Mouse (Mus musculus) natural killer cell, adult 2 months (primary cell): ENCODE results near the gene Nepro.

ENCODE experiments used
- DNase-seq, 2 experiments: peaks; one replicate each; pipeline ENCODE4 v3.0.0; 2022; ENCODE audit warnings: low spot score in 2 of 2

Gene Nepro

DNA sequence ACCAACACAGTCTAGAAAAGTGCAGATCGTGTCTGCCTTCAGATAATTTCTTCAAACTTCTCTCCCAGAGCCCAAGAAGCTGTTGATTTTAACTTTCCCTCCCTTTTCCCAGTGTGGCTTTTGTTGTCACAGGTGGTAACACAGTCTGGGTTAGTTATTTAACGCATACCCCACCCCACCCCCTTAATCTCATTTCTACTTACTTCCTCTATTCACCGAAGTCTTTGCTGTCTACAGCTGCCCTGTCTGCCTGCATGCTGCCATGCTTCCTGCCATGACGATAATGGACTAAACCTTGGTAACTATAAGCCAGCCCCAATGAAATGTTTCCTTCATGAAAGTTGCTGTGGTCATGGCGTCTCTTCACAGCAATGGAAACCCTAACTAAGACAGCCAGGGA, 21.8 kb upstream of the Nepro start:
- DNase-seq, result no peak

DNA sequence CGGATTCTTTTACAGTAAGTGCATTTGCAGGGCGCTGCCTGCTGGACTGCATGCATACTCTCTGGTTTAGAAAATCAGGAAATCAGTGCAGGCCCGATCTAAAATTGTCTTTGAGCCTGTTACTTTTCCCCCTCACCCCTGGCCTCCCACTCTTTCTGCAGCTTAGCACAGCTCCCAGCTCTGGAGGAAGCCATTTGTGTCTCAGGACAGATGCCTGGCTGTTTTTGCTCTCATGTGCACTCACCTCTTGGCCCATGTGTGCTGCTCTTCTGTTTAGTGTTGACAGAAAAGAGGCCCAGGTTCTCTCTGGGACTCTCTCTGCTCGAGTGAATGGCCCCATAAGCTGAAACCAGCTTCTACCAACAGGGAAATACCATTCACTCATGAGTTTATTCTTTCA, 20.6 kb upstream of the Nepro start:
- no peak for DNase-seq

DNA sequence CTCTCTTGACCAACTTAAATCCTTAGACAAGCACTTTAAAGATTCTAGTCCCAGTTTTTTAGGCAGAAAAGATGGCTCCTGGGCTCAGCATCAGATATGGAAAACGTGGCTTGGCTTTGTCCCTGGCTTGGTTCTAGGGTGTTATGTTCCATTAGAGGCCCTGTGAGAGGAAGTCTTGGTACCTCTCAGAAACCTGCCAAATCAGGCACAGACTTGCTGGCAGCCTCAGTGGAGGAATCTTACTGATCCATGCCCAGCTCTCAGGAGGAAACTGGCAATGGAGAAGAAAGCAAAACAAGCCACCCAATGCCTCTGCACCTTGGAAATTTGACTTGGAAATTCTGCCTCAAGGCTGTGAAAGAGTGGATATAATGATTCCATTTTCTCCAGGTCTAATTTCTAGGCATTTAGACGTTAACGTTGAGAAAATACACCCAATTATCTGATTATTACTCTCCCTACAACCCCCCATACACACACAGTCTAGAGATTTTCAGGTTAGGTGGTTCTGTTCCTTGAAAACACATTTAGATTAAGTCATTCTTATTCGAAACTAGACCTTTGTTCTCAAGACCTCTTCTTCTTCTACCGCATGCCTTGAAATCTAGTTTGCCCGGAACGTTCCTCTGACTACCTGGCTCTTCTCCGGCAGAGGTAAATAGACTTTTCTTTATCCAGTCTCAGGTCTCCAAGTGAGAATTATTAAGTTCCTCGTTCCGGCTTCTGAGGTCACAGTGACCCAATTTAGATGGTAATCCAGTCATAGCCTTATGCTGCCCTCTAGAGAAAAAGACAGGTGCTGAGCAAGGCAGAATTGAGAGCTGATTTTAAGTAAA, 7.6 kb upstream of the Nepro start:
- DNase-seq, result no peak

DNA sequence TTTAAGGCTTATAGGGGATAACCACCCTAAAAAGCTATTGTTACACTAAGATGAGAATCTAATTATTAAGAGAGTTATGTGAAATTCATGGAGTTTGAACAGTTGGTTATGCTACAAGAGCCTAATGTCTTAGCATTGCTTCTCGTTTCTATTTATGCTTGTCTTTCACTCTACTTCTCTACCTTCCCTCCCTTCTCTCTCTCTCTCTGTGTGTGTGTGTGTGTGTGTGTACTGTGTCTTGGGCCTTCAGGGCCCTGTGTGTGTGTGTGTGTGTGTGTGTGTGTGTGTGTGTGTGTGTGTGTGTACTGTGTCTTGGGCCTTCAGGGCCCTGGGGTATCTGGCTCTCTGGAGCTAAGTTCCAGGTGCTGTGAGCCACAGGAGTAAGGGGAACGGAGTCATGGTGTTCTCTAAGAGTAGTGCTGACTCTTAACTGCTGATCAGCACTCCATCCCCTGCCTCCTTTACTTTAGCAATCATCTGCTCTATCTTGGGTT, 6.9 kb upstream of the Nepro start:
- DNase-seq, result no peak

DNA sequence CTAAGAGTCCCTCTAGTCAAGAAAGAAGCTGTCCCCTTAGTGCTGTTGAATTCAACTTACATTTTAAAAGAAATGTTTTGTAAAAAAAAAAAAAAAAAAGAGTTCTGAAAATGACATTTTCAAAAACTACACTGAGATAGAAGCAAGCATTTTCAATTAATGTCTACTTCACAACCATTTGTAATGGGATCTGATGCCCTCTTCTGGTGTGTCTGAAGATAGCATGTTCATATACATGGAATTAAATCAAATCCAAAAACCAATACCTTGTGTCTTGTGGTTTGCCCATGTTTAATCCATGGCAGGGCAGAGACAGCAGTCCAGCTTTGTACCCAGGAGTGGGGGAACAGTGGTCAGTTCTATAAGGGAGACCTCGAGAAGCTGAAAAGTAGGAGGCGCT, 6.3 kb upstream of the Nepro start:
- no peak for DNase-seq

DNA sequence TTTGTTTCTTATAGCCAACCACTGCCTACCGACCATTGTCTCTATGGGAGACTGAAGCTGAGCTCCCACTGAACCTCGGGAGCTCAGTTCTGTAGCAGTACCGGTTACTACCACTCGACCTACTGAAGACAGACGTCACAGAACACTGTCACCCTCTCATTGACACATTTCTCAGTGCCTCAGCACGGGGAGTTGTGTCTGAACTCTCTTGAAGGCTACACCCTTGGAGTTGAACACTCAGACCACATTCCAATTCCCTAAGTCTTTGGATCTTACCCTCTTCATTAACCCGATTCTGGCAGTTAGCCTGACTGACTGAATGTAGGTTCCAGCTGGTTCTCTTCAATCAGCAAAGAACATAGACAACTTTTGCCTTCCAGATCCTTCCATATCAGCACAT, 4.8 kb upstream of the Nepro start:
- DNase-seq, result no peak

DNA sequence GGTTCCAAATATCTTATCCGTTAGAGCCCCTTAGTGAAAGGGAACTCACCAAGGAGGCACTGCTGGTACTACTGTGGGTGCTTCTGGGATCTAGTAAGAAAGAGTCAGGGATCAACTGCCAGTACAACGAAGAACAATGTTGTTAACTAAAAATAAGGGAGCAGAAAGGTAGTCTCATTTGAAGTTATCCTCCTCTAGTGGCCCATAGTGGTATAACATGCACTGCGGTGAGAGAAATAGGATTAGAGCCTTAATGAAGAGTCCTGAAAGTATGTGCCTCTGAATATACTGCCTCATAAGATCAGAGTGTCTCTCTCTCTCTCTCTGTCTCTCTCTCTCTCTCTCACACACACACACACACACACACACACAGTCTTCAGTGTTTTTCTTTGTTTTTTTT, 3.6 kb upstream of the Nepro start:
- DNase-seq, result no peak

DNA sequence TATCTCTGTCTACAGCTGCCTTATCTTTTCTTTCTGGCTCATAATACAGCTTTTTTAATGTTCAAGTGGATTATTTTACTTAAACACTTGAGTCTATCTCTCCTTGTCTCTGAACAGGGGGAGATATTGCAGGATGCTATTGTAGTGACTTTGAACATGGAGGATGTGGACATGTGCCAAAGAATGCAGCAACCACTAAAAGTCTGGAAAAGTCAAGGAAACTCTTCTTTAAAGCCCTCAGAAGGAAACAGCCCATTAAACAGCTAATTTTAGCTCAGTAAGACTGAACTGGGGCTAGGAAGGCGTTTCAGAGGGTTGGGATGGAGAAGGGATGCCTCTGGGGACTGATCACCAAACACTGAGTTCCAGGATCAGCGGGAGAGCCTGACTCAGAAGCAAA, 1.4 kb upstream of the Nepro start:
- DNase-seq, result no peak

DNA sequence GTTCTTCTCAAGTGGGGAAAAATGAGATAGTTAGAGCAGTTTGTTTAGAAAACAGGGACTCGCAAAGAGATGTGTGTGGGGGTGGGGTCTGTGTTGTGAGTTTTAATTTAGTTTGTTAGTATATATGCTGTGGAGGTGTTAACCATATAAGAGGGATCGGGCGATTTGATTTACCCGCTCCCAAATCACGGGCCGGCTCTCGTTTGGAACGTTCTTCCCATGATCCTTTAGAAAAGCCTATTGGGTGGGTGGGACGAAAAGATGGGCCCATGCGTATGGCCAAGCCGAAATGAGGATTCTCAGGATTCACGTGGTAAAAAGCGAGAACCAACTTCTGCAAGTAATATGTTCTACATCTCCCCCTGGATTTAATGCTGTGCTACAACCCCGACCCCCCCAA, 746 bp downstream of the Nepro start:
- no peak for DNase-seq

DNA sequence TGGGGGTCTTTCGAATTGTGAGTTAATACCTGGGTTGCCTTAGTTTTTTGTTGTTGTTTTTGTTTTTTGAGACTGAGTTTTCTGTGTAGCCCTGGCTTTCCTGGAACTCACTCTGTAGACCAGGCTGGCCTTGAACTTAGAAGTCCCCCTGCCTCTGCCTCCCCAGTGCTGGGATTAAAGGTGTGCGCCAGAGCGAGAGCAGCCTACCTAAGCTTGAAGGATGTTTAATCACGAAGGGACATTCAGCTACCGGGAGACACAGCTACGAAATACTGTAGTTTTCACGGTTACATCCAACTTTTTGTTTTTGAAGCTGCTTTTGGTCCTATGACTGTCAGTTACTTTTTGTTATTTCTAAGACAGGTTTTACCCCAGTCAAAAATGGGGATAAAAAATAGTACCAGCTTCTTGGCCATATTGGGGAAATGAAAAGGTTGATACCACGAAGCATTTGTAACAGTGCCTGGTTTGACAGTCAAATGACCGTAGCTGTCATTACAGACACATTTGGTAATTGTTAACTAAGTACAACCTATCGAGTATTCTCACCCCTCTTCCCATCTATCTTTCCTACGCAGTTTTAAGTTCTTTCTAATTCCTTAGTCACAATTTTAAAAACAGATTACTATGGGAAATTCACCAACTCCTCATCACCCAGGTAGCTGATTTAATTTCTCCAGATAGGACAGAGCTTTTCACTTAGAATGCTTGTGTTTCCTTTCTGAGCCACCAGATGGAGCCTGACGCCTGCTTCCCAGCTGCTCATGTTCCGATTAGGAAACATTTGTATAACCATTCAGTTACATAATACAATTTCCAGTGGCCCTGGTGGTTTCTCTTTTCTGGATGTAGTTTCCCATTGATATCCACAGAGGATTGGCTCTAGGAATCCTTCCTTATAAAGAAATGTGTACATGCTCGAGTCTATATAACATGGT, 1.5 kb downstream of the Nepro start:
- DNase-seq, result peak; percentile 53 to 62

DNA sequence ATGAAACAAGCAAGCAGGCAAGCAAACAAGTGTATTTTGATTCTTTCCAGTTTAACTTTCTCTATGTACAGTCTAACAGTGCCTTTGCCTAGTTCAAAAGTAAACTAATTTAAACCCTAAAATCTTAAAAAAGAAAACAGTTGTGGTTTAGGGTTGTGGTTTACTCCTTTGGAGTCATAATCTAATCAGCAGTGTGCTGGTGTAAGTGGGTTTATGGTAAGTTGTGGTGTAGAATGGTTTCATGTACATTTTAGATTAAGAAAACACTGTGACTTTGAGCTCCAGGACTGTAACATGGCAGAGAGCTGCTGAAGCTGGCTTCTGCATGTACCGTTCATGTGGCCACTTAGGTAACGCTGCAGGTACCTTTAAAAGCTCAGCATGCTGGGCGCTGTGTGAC, 3.4 kb downstream of the Nepro start:
- DNase-seq, result no peak

DNA sequence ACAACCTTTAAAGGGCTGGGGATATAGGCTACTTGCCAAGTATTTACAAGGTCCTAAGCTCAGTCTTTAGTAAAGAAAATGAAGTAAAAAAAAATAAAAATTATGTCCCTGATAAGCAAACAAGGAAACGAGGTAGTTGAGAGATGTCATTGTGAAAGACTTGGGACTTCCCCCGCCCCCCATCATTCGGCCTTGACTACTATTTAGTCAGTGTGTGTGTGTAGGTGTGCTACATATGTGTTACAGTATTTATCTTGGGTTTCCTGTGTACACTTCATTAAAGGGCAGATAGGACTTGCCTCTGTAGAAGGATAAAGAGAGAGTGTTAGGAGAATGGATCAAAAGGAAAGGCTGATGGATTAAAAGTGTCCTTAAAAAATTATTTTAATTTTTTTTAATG, 10.0 kb downstream of the Nepro start:
- DNase-seq, result no peak

DNA sequence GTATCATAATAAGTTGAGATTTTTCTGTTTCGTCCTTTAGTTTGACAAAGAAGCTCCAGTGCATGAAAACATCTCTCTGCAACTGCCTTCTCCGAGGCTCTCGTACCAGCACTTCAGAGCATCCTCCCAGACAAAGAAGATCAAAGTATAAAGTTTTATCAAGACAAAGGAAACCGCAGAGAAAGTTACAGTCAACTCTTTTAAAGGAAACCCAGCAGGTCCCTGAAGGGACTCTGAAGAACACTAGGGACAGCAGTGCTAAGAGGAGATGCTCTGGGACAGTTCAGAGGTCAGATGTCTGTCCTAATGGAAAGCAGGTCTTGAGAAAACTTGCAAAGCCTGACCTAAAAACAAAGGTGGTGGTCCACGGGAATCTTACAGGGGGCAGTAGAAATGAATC, 11.6 kb downstream of the Nepro start:
- DNase-seq, result no peak

DNA sequence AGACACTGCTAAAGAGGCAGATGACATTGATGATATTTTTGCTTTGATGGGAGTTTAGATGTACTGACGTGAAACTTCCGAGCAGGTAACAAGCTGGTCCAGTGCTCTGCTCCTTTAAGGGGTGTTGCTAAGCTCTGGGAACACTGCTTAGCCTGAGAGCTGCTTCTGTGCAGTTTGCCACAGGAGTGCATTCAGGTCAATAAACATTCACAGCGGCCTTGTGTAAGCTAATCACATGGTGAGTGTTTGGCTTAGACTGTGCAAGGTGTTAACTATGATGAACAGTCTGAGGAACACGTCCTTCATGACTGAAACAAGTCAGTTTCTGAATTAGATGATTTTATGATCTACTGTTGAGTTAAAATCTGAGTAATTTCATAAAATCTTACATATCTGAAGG, 12.0 kb downstream of the Nepro start:
- no peak for DNase-seq

DNA sequence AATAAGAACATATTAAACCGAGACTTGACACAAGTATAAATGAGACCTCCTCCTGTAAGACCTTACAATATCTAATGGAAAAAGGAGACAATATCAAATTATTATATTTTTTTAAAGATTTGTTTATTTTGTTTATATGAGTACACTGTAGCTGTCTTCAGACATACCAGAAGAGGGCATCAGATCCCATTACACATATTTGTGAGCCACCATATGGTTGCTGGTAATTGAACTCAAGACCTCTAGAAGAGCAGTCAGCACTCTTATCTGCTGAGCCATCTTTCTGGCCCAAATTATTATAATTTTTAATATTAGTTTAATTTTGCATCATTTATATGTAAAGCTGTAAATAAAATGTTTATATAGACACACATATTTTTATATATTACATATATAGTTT, 18.7 kb downstream of the Nepro start:
- no peak for DNase-seq

DNA sequence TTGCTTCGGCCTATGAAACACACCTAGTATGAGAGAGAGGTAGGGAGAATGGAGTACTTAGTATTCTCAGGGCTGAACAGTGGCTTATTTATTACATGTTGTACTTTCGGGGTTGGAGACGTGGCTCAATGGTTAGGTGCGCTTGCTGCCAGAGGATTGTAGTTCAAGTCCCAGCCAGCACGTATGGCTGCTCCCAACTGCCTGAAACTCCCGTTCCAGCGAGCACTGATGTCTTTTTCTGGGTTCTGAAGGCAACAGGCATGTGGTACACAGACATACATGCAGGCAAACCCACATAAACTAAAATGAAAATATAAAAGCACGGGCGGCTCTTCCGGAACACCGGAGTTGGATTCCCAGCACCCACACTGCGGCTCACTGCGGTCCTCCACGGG, 21.4 kb downstream of the Nepro start:
- DNase-seq, result no peak

DNA sequence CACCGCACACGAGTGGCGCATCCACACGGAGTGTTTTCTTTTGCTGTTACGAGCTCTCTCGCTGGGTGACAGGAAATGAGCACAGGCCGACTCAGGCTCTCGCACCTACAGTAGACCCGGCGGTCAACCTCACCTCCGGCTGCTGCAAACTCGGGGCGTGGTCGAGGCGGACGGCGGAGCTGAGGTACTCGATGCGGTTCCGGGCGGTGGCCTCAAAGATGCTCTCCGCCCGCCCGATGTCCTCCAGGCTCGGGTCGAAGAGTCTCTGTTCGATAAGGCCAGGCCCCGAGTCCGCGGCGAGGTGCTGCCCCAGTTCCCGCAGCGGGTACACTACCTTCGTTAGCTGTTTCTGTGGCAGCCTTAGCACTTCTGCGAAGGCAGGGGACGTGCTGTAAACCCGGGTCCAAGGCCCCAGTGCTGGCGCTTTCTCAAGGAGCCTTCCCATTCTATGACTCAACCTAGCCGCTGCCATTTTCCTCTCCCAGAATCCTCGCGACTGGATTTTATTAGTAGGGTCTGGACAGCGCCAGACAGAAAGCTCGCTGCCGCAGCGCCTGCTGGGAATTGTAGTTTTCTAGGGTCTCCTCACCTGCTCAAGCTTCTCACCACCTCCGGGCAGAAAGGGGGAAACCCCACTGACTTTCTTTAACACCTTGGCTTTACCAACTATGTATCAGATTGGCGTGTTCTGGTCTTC, 21.9 kb downstream of the Nepro start, which contains the start of gene Gtpbp8:
TSS of gene Gtpbp8 (minus strand) at position 498 of the 697 bp plus-strand sequence.
- peak; percentile 79 to 81 for DNase-seq

DNA sequence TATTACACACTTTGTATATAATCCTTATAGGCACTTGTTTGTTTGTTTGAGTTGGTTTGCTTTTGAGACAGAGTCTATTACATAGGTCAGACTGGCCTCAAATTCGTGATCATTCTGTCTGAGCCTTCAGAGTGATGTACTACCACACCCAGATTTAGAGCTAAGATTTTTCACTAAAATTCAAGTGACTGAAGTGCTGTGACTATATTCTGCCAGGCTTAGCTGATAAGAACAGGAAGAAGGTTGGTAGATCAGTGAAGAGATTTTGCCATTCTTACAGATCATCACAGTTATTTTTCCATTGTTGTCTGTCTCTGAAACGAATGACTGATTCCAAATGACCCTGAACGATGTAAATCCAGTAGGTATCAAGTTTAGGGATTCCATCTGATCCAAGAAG, 23.9 kb downstream of the Nepro start:
- DNase-seq, result no peak

DNA sequence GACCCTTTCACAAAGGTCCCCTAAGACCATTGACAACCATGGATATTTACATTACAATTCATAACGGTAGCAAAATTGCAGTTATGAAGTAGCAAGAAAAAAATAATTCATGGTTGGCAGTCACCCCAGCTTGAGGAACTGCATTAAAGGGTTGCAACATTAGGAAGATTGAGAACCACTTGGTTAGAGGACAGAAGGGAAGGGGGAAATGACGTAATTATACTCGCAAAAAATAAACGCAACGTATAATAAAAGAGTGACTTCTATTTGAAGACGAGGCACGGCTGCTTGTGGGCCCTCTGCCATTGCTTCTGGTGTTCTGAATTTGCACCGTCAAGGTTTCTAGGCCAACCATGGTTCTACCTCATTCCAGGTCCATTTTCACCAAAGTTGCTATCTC, 33.6 kb downstream of the Nepro start:
- DNase-seq, result no peak

DNA sequence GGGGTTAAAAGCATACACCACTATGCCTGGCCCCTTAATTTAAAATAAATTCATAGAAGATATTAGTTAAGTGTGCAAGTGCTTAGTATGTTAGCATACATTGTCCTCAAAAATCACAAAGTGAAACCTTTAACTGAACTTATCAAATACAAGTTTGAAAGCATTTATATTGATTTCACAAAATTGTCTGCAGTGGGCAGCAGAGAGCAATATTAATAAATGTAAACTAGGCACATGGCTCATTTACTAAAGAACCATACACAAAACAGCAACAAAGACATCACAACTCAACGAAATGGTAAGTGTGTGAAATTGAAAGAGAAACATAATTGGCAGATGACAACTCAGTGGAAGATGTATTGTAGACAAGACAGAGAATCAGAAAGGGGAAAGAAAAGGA, 37.7 kb downstream of the Nepro start:
- no peak for DNase-seq

DNA sequence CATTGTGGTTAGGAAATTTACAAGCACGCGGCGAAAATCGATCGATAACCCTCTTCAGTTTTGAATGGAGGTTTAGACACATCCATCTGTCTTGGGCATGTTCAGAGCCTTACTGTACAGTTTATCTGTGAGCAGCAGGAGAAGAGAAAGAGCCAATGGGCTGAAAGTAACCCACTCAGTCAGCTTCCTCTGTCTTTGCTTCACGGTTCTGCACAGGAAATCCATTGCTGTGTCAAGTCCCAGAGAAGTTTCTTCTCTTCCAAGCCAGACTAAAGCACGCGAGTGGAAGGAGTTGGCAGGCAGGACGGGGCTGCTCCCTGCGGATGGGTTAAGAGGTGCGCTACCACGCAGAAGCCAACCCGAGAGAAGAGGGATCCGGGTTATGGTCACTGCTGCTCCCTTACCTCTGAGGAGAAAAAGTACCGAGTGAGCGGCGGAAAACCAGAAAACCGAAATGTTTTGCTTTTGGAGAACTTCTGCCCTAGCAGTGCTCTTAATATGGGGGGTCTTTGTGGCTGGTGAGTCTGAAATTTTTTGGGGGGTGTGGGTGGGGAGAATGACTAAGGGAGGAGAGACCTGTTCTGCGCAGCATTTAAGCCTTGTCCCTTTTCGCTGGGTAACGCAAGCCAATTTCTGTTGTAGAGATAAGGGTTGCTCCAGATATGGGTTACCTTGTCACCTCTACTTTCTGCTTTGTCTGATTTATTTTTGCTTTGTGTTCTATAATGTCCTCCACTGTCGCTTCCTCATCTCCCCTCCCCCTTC, 41.6 kb downstream of the Nepro start, which contains the start of gene Cd200r1:
TSS of gene Cd200r1 (plus strand) at position 182 of the 765 bp plus-strand sequence.
- DNase-seq, result peak in 1 of 2 experiments; percentile 14
